Mouse (Mus musculus) heart, postnatal 0 days (tissue): ENCODE data around the gene Ehbp1l1. TPM values are rescaled to one million over a fixed set of nuclear protein-coding genes. Genes with fewer than 3 reads are reported as not detected.

Experiments used
- ATAC-seq: fragments of 200-750 bp; cut with Nextera tagmentation; 2 replicates; pipeline ENCODE4 v1.8.0; 2017; ENCODE audit warnings: low read depth, moderate number of reproducible peaks, moderate library complexity; ENCODE audit not compliant: insufficient read depth
- DNase-seq: peaks from one replicate; pipeline ENCODE4 v3.0.0-alpha.2; 2016; ENCODE audit warnings: low spot score
- H3K27ac ChIP-seq: fragments of 300-500 bp; sonication (generic); 2 replicates; pipeline ENCODE4 v1.5.1; 2014; ENCODE audit warnings: low read depth, mild to moderate bottlenecking
- H3K27me3 ChIP-seq: fragments of 300-500 bp; sonication (generic); 2 replicates; pipeline ENCODE4 v1.6.1; 2014; ENCODE audit warnings: low read length, mixed read lengths; ENCODE audit not compliant: control insufficient read depth, insufficient read depth
- H3K36me3 ChIP-seq: fragments of 300-500 bp; sonication (generic); replicated peaks from 2 replicates; pipeline ENCODE4 v1.6.1; 2014; ENCODE audit warnings: low read length, mixed read lengths; ENCODE audit not compliant: control insufficient read depth, insufficient read depth
- H3K4me1 ChIP-seq: fragments of 300-500 bp; sonication (generic); 2 replicates; pipeline ENCODE4 v1.6.1; 2014; ENCODE audit warnings: antibody characterized with exemption; ENCODE audit not compliant: control insufficient read depth, insufficient read depth
- H3K4me2 ChIP-seq: fragments of 300-500 bp; sonication (generic); 2 replicates; pipeline ENCODE4 v1.6.1; 2014; ENCODE audit warnings: low read depth, mild to moderate bottlenecking, low read length, moderate library complexity
- H3K4me3 ChIP-seq: fragments of 300-500 bp; sonication (generic); 2 replicates; pipeline ENCODE4 v1.5.1; 2014; ENCODE audit warnings: low read depth, low read length
- H3K9ac ChIP-seq: fragments of 300-500 bp; sonication (generic); replicated peaks from 2 replicates; pipeline ENCODE4 v1.6.1; 2014; ENCODE audit warnings: low read depth, low read length, mixed read lengths
- H3K9me3 ChIP-seq: fragments of 300-500 bp; sonication (generic); replicated peaks from 2 replicates; pipeline ENCODE4 v1.6.1; 2016; ENCODE audit warnings: low read length; ENCODE audit not compliant: control insufficient read depth
- CTCF ChIP-seq: IDR thresholded peaks from 2 replicates; pipeline ENCODE4 v1.5.1; 2016; ENCODE audit warnings: antibody characterized with exemption, control low read depth, low read depth
- EP300 ChIP-seq: IDR thresholded peaks from 2 replicates; pipeline ENCODE4 v1.6.1; 2016; ENCODE audit warnings: antibody characterized with exemption, low read depth
- WGBS: fragments of 180-500 bp; shearing (Covaris S2); extraction: QIAGEN DNeasy Blood & Tissue Kit; methylation state at CpG from one replicate; pipeline ENCODE4 v1.1.7; 2014; 5-methylcytosine and 5-hydroxymethylcytosine counted together
- polyA plus RNA-seq: library from polyadenylated mRNA; unstranded; fragments of >200 nt; fragmentation: Nextera tagmentation; extraction: Ambion mirVana; gene quantifications from 2 replicates; pipeline ENCODE4 v1.2.1, GENCODE M21; 2015
- total RNA-seq: library from RNA; depleted of rRNA; stranded (reverse); fragments of >200 nt; gene quantifications from 2 replicates; pipeline ENCODE4 v1.2.3, GENCODE M21; 2014; ENCODE audit warnings: low replicate concordance

Gene Ehbp1l1
- total and polyA plus RNA-seq, 2 experiments from 2014 or later, result 111 to 113 TPM

GRCm38 (mm10) chr19:5730314-5731186, 4.4 kb upstream of the Ehbp1l1 start:
- peaks cover 24% of the 10 kb centered on the region for H3K4me1 ChIP-seq
- ATAC-seq (no peak), DNase-seq (no peak)
- peak overlapping the region; percentile 74 for H3K4me3 ChIP-seq
- H3K27ac ChIP-seq, result no peak overlapping the region
- WGBS, result 75% methylated on average over 29 of the region's 29 CpGs
- H3K9me3 ChIP-seq, result no peaks in the 10 kb centered on the region
- peak overlapping the region; percentile 64 for H3K9ac ChIP-seq
- H3K36me3 ChIP-seq, result no peaks in the 10 kb centered on the region
- peak overlapping the region; percentile 96 for H3K4me2 ChIP-seq
- no peak for TF ChIP-seq CTCF
- no peaks in the 10 kb centered on the region for H3K27me3 ChIP-seq

DNA sequence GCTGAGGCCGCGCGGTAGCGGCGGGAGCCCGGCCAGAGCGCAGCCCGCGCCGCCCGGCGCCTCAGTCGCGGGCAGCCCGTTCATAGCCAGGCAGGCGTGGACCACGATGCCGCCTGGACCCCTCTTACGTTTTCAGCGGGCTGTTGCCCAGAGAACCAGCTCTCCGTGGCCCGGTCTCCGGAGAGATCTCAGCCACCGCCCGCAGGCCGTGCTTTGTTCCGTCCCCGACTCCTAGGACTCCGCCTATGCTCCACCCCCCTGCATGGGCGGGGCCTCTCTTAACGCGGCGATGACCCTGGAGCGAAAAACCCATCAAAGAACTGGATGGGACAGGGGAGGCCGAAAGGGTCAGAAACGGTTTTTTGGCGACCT, 3.3 kb upstream of the Ehbp1l1 start, which contains the start of gene Fam89b:
TSS of gene Fam89b (minus strand) at position 210 of the 372 bp plus-strand sequence.
- Histone ChIP-seq H3K4me3 (peak within 1 kb of the TSS; percentile 91), H3K9me3 (no peaks in the 10 kb centered on the region), H3K4me1 (peaks cover 26% of the 10 kb centered on the region), H3K9ac (peak within 1 kb of the TSS; percentile 91), H3K27ac (peak within 1 kb of the TSS; percentile 85), H3K27me3 (no peaks in the 10 kb centered on the region), H3K4me2 (peak within 1 kb of the TSS; percentile 86), H3K36me3 (no peaks in the 10 kb centered on the region)
- DNase-seq (peak; percentile 85), ATAC-seq (peak; percentile 57)
- under 1% methylated on average over 37 of the region's 37 CpGs for WGBS
- TF ChIP-seq EP300, result no peak
- TF ChIP-seq CTCF, result no peak

DNA sequence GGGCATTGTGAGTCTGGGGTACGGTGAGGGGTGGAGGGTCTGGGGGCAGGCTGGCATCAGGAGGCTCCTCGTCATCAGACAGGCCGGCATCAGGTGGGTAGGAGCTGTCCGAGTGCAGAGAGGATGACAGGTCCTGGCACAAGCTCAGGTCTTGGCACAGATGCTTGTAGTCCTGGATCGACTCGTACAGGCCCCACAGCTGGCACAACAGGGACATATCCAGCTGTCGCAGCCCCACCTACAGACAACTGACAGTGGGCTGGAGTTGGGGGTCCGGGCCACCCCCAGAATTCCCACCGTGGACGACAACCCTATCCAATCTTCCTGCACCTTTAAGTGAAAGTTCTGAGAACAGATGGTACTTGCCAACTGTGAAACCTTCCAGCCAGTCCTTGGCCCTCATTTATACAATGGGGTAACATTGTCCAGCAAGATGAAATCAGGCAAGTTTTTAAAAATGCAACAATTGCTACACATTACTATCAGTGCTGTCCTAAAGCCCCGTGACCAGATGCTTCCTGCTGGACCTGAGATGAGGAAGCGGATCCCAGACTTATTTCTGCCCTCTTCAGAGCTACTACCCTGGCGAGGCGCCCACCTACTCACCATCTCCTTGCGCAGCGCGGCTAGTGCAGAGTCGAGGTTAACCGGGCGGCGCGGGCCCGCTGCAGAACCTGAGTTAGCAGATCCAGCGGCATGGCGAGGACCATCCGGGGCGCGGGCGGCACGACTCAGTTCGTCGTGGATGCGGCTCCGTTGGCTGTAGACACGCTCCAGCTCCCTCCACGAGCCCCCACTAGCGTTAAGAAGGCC, 2.7 kb upstream of the Ehbp1l1 start:
- peaks cover 32% of the 10 kb centered on the region for H3K4me1 ChIP-seq

GRCm38 (mm10) chr19:5727701-5728100, 1.6 kb upstream of the Ehbp1l1 start:
- Histone ChIP-seq H3K27ac (peak overlapping the region; percentile 95), H3K4me1 (peaks cover 35% of the 10 kb centered on the region), H3K9ac (peak overlapping the region; percentile 21; the same call in 1 of the 2 replicates), H3K36me3 (peaks cover 4% of the 10 kb centered on the region), H3K9me3 (no peaks in the 10 kb centered on the region), H3K4me2 (peak overlapping the region; percentile 86), H3K27me3 (no peaks in the 10 kb centered on the region), H3K4me3 (peak overlapping the region; percentile 91)
- DNase-seq (peak; percentile 78), ATAC-seq (no peak)
- 1% methylated on average over 14 of the region's 14 CpGs for WGBS
- peak; percentile 95 for TF ChIP-seq CTCF
- TF ChIP-seq EP300, result peak; percentile 40; the same call in 1 of the 2 replicates

More for the DNA sequence above, 2.7 kb upstream of the Ehbp1l1 start:
- ATAC-seq, result no peak
- Histone ChIP-seq H3K9me3 (no peaks in the 10 kb centered on the region), H3K4me3 (peak overlapping the region; percentile 91), H3K27me3 (no peaks in the 10 kb centered on the region), H3K4me2 (peak overlapping the region; percentile 86), H3K27ac (peak overlapping the region; percentile 85), H3K9ac (peak overlapping the region; percentile 91), H3K36me3 (no peaks in the 10 kb centered on the region; the same call in 1 of the 2 replicates)
- 6% methylated on average over 37 of the region's 37 CpGs for WGBS
- DNase-seq, result peak; percentile 43
- TF ChIP-seq EP300 (no peak), CTCF (0 out of 2 replicates have a peak, but pooled peaks have one; percentile 2)

DNA sequence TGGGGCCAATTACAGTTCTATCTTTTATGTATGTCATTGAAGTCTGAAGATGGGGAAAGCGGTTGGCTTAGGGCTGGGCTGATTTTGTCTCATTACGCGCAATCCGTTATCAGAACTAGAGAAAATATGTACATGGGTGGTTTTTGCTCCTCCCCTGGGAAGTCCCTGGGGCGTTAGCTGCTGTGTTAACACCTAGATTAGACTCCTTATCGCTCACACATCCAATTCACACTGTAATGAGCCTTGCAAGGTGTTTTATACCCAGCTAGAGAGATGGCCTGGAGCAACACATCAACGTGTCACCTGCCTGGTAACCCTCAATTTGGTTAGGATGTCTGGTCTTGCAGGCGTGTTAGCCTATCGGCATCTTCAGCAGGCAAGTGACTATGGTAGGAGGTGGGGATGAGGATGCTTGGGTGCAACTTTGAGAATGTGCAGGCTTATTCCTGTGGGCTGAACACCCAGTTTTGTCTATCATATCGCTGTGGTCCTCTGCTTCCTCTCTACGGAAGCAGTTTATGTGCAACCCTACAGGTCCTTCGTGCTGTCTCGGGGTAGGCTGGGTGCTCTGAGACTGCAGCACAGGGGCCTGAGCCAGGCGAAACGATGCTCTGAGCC, 953 bp upstream of the Ehbp1l1 start:
- Histone ChIP-seq H3K27ac (peak overlapping the region; percentile 95), H3K4me3 (peak overlapping the region; percentile 91), H3K36me3 (peaks cover 10% of the 10 kb centered on the region), H3K4me1 (peaks cover 35% of the 10 kb centered on the region), H3K9me3 (no peaks in the 10 kb centered on the region), H3K27me3 (no peaks in the 10 kb centered on the region), H3K4me2 (peak overlapping the region; percentile 86), H3K9ac (no peak overlapping the region)
- TF ChIP-seq CTCF, result no peak
- no peak for TF ChIP-seq EP300
- ATAC-seq, result no peak
- 51% methylated on average over 15 of the region's 15 CpGs for WGBS
- no peak for DNase-seq
